Mouse (Mus musculus): ENCODE data around the gene Ucma. TPM values are rescaled to one million over a fixed set of nuclear protein-coding genes. Genes with fewer than 3 reads are reported as not detected.

The Ucma gene
- polyA plus RNA-seq (2015; fragmentation: Nextera tagmentation; extraction: Ambion mirVana) = 1.7 TPM in 1 of 2 replicates, not detected in the other

GRCm38 (mm10) chr2:4975807-4976206 lies at the start of gene Ucma:
Ucma (plus strand) TSS chr2:4976122.

DNA sequence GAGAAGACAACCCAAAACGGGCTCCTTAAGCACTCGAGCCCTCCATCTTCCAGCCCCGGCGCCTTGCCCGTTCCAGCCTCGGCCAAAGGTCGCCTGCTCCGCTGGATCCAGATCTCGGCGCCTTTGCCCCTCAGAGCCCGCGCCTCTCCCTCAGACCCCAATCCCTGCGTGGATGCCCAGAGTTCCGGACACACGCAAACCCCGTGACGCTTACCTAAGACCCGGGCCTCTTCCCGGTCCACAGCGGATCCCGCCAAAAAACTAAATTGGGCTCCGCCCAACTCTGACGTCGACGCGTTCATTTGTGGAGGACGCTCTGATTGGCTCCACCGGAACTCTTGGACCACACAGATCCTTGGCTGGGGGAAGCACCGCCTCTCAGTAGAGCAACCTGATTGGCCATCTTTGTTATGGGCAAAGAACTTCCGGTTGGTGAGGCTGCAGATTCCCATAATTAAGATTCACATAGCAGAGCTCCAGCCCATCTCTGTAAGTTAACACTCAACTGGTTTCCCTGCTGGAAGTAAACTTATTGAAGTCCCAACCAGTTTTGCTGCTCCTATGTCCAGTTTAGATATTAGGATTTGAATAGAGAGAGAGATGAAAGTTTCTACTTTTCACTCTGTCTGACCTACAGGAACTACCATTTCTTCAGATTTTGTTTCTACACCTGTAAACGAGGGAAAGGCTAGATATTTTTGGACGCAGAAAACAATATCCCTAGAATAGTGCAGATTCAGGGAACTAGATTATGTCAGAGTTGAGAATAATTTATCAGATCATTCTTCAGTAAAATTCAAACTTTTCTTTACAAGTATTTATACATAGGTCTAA lies 36.8 kb downstream of the Ucma start, which contains the start of gene Mcm10:
Gene Mcm10 (minus strand): TSS at position 301 of the 834 bp plus-strand sequence.

Other genes with a start within 250 kb of the Ucma start
- 21.3 and 21.5 TPM in 2 replicates for gene Sephs1, start 94.6 kb upstream of the Ucma start, polyA plus RNA-seq (2015; fragmentation: Nextera tagmentation; extraction: Ambion mirVana)
- 46.5 and 48.1 TPM in 2 replicates for gene Phyh, start 57.1 kb upstream of the Ucma start, polyA plus RNA-seq (2015; fragmentation: Nextera tagmentation; extraction: Ambion mirVana)
- gene Mcm10, start 36.7 kb downstream of the Ucma start, polyA plus RNA-seq (2015; fragmentation: Nextera tagmentation; extraction: Ambion mirVana) = 2.3 and 2.8 TPM in 2 replicates
- gene Optn, start 87.9 kb downstream of the Ucma start, polyA plus RNA-seq (2015; fragmentation: Nextera tagmentation; extraction: Ambion mirVana) = 7.9 and 14.0 TPM in 2 replicates
- gene Ccdc3, start 161.7 kb downstream of the Ucma start, polyA plus RNA-seq (2015; fragmentation: Nextera tagmentation; extraction: Ambion mirVana) = 5.6 and 6.9 TPM in 2 replicates

Measured in skeletal muscle tissue, postnatal 0 days (tissue).